Mouse (Mus musculus): Measurements from ENCODE around the gene Ptger4.

The Ptger4 gene

DNA sequence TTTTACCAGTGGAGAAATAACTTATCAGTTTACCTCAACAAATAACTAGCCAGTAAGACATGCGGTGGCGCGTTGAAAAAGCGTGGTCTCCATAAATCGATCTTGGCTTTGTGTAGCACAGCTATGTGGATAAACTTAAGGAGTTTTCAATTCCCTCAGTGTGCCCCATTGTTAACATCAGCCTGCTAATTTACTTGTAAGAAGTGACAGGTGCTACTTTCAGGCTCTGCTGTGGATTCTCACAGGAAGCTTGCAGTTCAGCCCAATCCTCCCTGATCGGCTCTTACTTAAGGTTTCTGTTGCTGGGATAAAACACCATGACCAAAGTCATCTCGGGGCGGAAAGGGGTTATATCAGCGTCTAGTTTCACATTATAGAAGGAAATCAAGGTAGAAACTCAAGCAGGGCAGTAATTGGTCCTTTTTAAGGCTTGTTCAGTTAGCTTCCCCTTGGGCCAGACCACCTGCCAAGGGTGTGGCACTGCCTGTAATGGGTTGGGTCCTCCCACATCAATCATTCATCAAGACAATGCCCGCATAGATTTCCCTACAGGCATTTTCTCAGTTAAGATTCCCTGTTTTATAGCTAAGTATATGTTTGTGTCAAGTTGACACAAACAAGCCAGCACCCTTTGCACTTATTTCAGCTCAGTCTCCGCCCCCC is 59.2 kb downstream of the Ptger4 start:
- ATAC-seq (ENCODE audit: insufficient number of reproducible peaks, low FRiP score, low TSS enrichment), result no peak

DNA sequence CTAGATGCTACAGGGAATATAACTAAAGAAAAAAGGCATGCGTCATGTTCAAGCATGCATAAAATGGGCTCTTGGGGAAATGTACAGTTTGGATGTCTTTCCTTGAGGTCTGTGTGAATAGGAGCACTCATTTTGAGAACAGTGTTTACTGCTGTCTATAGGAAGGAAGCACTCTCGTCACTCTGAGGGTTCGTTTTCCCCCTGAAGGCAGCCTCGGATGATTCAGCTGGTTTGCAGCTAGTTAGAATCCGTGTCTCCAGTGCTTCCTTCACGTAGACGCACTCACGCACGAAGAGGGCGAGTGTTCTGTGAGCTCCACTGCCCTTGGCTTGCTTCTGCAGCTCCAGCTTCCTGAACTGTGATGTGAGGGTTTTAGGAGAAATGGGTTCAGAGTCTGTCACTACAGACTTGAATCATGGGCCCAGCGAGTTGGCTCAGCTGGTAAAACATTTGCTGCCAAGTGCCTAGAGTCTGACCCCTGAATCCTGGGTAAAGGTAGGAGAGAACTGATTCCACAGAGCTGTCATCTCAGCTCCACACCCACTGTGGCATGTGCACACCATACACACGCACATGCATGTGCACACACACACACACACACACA is 70.7 kb downstream of the Ptger4 start:
- ATAC-seq (ENCODE audit: insufficient number of reproducible peaks, low FRiP score, low TSS enrichment), result no peak

DNA sequence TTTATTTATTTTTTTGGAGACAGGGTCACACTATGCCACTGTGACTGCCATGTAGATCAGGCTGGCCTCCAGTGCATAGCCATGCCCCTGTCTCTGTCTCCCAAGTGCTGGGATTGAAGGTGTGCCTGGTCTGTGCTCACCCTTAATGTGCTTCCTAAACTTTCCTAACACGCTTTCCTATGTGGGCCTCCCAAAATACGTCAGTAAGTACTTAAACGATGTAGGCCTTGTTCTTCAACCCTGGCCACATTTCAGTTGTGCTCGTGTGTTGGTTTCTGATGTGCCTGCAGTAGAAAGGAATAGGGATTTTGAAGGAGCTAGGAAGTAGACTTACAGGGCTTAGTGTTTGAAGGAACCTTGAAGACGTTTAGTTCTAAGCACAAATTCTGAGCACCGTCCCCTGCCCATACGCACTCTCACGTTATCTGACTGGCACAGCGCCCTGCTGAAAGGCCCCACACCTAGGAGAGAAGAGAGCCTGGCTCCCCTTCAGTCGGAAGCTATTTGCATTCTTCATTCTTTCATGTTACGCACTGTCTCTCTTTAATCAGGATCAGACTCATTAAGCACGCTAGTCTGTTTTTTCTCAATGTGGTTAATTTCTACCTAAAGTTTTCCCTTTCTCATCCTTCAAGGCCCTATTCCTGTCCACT is 78.7 kb downstream of the Ptger4 start:
- no peak for ATAC-seq (ENCODE audit: insufficient number of reproducible peaks, low FRiP score, low TSS enrichment)

DNA sequence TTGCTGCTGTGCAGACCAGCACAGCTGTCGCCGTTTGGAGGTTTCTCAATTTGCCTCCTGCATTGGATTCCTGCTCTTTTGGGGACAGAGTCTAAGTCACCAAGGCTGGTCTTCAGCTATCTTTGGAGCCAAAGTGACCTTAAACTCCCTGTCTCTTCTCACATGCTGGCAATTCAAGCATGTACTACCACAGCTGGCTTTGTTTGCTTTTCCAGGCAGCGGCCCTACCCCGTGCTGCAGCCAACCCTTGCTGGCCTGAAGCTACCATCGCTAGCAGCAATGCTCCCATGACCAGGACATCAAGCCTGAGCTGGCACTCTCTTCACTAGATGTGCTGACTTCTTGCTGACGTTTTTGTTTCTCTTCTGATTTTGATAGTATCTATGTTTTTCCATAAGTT is 85.2 kb downstream of the Ptger4 start:
- ATAC-seq (ENCODE audit: insufficient number of reproducible peaks, low FRiP score, low TSS enrichment), result no peak

DNA sequence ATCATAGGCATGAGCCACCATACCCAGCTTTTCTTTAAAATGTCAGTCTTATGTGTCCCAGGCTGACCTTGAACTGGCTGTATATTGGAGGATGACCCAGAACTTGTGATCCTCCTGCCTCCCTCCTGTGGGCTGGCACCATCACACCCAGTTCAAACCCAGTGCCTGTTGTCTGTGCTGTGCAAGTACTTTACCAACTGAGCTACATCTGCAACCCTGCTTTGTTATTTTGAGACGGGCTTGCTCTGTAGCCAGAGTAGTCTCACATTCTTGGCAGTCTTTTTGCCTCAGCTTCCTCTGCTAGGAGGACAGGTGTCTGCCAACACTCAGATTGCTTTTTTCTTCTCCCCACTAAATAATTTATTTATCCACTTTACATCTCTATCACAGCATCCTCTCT is 86.6 kb downstream of the Ptger4 start:
- ATAC-seq (ENCODE audit: insufficient number of reproducible peaks, low FRiP score, low TSS enrichment), result no peak
